Mouse (Mus musculus) C3H10T1/2 (cell line): ENCODE measurements around the gene Pea15a. TPM values are rescaled to one million over a fixed set of nuclear protein-coding genes. Genes with fewer than 3 reads are reported as not detected.

Experiments used
- polyA plus RNA-seq, 2 experiments: library from polyadenylated mRNA; unstranded; fragments of >200 nt; fragmentation: generic; extraction: Trizol; gene quantifications; one replicate each; pipeline ENCODE4 v1.2.1; 2012; ENCODE audit warnings: missing spikeins in 2 of 2

Gene Pea15a
- 10 to 100 TPM; 38.3 to 71.0 TPM for polyA plus RNA-seq

GRCm38 (mm10) chr1:172206141-172206917, at the start of gene Pea15a:
Gene Pea15a (minus strand): TSS chr1:172206804.

GRCm38 (mm10) chr1:172219451-172220406, 13.1 kb upstream of the Pea15a start, which contains the start of gene Casq1:
Gene Casq1 (minus strand): TSS chr1:172219868.

GRCm38 (mm10) chr1:172147835-172148278, 58.7 kb downstream of the Pea15a start, which contains the start of gene Dcaf8:
Gene Dcaf8 (plus strand): TSS chr1:172148084.

Other genes with a start within 250 kb of the Pea15a start
- gene Vangl2, start 178.4 kb downstream of the Pea15a start, polyA plus RNA-seq, result 1 to 10 TPM; 1.4 to 5.0 TPM
- not detected for gene Nhlh1, start 149.2 kb downstream of the Pea15a start, polyA plus RNA-seq
- gene Copa, start 124.3 kb downstream of the Pea15a start, polyA plus RNA-seq, result 100 to 1,000 TPM in 1 of 2 experiments, 10 to 100 TPM in 1; 49.1 to 154 TPM
- 10 to 100 TPM in 1 of 2 experiments, 1 to 10 TPM in 1; 9.3 to 52.9 TPM for gene Ncstn, start 124.0 kb downstream of the Pea15a start, polyA plus RNA-seq
- gene Pex19, start 80.0 kb downstream of the Pea15a start, polyA plus RNA-seq, result 10 to 100 TPM; 22.3 to 50.0 TPM
- 10 to 100 TPM in 1 of 2 experiments, 1 to 10 TPM in 1; 8.8 to 50.5 TPM for gene Dcaf8, start 58.7 kb downstream of the Pea15a start, polyA plus RNA-seq
- gene Casq1, start 13.1 kb upstream of the Pea15a start, polyA plus RNA-seq, result under 1 TPM; 0.02 to 0.40 TPM
- gene Atp1a4, start 51.6 kb upstream of the Pea15a start, polyA plus RNA-seq, result not detected
- 10 to 100 TPM; 24.5 to 59.9 TPM for gene Igsf8, start 54.8 kb upstream of the Pea15a start, polyA plus RNA-seq
- gene Atp1a2, start 91.3 kb upstream of the Pea15a start, polyA plus RNA-seq, result under 1 TPM in 1 of 2 experiments, not detected in 1; 0.02 TPM
- under 1 TPM; under 0.01 to 0.19 TPM for gene Kcnj9, start 122.5 kb upstream of the Pea15a start, polyA plus RNA-seq
- under 1 TPM in 1 of 2 experiments, not detected in 1; 0.01 TPM for gene Kcnj10, start 134.4 kb upstream of the Pea15a start, polyA plus RNA-seq
- gene Pigm, start 169.7 kb upstream of the Pea15a start, polyA plus RNA-seq, result 1 to 10 TPM in 1 of 2 experiments, under 1 TPM in 1; 0.43 to 1.8 TPM